ENCODE assay signal across 18 mouse cellular contexts in genomic region chr12:17478196-17478595, GRCm38 (mm10).
"Had no signal": no experiment of that assay in that cellular context is flagged by ENCODE, and none has a peak within 500 bp of the region (broad histone marks: within the 10 kb centered on the region; RNA-seq: fewer than 3 reads in every experiment).

No protein-coding gene starts in this region.

- H3K4me1 ChIP-seq: intestine, embryonic 15.5 days; limb, embryonic 15.5 days; liver, embryonic 15.5 days; midbrain, embryonic 10.5 days; neural tube, embryonic 15.5 days had no signal

- H3K4me3 ChIP-seq: intestine, embryonic 15.5 days; limb, embryonic 15.5 days; liver, embryonic 15.5 days; midbrain, embryonic 10.5 days; myocyte; neural tube, embryonic 15.5 days had no signal

- H3K36me3 ChIP-seq: intestine, embryonic 15.5 days; limb, embryonic 15.5 days; liver, embryonic 15.5 days; midbrain, embryonic 10.5 days; neural tube, embryonic 15.5 days had no signal

- H3K4me2 ChIP-seq: intestine, embryonic 15.5 days; limb, embryonic 15.5 days; liver, embryonic 15.5 days; lung, embryonic 14.5 days; neural tube, embryonic 15.5 days had no signal

- H3K27ac ChIP-seq: hindbrain, postnatal 0 days; intestine, embryonic 15.5 days; kidney, postnatal 0 days; limb, embryonic 15.5 days; liver, embryonic 15.5 days; midbrain, embryonic 10.5 days; neural tube, embryonic 15.5 days had no signal

- H3K9me3 ChIP-seq: intestine, embryonic 15.5 days; limb, embryonic 15.5 days; liver, embryonic 15.5 days; midbrain, embryonic 10.5 days; neural tube, embryonic 15.5 days had no signal

- H3K27me3 ChIP-seq: intestine, embryonic 15.5 days; limb, embryonic 15.5 days; neural tube, embryonic 15.5 days had no signal

- H3K9ac ChIP-seq: intestine, embryonic 15.5 days; limb, embryonic 15.5 days; liver, embryonic 15.5 days; lung, embryonic 14.5 days; neural tube, embryonic 15.5 days had no signal

- ATAC-seq: hindbrain, postnatal 0 days; intestine, embryonic 15.5 days had no signal

- DNase-seq: kidney, adult 2 months; kidney, postnatal 36 days; layer of hippocampus, adult 9-11 months; layer of hippocampus, postnatal 36 days; lung, embryonic 14.5 days; lung, postnatal 10 days; midbrain, embryonic 14.5 days; retina, postnatal 1 day; right cerebral cortex, postnatal 4 days; thymus, adult 18-20 months had no signal
